Mouse (Mus musculus): Measurements from ENCODE around the gene Nr6a1.

DNA sequence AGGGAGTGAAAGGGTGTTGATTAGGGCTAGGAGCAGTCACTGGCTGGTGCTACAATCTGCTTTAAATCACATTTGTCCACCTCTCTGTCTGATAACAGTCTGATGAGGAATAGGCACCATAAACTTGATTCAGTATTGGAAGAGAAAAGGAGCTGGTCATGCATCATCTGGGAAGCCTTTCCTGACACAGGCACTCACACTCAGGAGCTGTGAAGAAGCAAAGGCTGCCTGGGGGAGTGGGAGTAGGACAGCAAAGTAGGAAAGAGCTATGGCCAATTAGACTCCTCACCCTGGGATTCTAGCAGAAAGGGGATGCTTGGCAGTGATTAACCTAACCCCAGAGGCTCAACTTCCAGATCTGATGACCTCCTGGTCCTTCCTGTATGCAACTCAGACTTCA lies 191.7 kb downstream of the Nr6a1 start:
- no peak for TF ChIP-seq CTCF (IDR thresholded peaks at IDR 0.05; ENCODE audit: insufficient read depth, low read depth, low read length)
- TF ChIP-seq POLR2A (IDR thresholded peaks at IDR 0.05; ENCODE audit: insufficient read depth, low read depth, low read length): no peak
